Mouse (Mus musculus): Measurements from ENCODE around the gene Wdr45b.
"Not testable (repeated sequence)": the region's sequence is repeated elsewhere in the genome, so short reads cannot be mapped to it uniquely, and the experiment has no call there.

Gene Wdr45b

GRCm38 (mm10) chr11:121328206-121328605, 26.0 kb downstream of the Wdr45b start:
- DNase-seq (ENCODE audit: low spot score): no peak

DNA sequence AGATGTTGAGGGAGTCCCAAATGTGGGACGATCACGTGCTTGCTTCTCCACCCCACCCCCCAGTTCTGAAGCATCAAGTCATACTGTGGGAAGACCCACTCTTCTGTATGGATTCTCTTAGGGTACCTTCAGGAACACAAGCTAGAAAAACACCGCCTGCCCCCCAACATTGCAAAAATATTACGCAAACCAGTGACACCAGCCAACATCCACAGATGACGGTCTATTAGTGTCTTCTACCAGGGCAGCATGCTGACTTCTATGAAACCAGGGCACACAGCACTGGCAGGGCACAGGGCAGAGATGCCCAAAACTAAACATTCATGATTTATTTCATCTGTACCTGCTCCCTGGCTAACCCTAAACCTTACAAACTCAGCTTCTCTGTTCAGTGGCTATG, 27.6 kb downstream of the Wdr45b start:
- no peak for DNase-seq (ENCODE audit: low spot score)

DNA sequence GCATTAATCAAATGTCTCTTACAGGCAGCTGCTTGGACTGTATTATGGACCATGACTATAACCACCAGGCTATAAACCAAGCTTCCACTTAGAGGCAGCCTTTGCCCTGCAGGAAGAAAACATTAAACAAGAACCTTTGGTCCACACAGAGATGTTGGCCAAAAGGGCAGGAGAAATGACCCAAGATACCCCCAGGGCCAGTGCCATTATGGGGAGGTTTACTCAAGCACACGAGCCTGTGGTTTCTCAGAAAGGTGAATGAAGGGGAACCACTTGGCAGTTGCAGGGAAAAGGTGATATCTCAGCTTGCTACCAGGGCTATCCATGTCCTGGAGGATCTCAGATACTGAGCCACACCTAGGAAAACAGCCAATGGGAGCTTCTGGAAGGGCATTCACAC, 28.2 kb downstream of the Wdr45b start:
- DNase-seq (ENCODE audit: low spot score): no peak

DNA sequence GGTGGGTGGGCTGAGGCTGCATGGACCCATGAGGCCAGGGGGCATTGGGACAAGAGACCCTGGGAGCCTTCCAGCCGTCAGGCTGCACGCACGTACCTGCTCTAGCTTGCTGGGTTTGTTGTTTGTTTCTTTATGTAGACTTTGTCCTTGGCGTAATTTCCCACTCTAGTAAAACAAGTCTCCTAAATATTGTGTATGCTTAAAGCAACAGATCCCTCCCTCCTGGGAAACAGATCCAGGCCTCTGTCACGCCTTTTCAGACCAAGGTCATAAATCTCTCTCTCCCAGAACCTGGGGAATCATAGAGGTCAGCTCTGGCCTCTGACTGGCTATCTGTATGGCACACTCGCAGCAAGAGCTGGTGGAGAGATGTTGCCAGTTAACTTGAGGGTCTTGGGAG, 46.5 kb downstream of the Wdr45b start:
- DNase-seq (ENCODE audit: low spot score): not testable (repeated sequence)

DNA sequence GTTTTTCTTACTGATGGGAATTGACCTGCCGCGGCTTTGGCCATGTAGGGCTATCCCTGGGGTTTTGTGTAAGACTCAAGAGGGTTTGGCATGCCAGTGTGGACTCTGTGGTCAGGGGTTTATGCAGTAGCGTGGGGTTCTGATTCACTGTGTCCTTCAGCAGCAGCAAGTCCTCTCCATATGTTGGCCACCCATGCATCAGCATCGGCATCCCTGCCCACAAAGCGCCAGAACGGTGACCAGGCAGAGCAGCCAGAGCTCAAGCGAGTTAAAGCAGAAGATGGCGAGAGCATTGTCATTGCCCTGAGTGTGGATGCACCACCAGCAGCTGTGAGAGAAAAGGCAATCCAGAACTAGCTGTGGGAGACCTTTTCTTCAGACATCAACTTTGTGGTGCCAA, 47.6 kb downstream of the Wdr45b start:
- no peak for DNase-seq (ENCODE audit: low spot score)

DNA sequence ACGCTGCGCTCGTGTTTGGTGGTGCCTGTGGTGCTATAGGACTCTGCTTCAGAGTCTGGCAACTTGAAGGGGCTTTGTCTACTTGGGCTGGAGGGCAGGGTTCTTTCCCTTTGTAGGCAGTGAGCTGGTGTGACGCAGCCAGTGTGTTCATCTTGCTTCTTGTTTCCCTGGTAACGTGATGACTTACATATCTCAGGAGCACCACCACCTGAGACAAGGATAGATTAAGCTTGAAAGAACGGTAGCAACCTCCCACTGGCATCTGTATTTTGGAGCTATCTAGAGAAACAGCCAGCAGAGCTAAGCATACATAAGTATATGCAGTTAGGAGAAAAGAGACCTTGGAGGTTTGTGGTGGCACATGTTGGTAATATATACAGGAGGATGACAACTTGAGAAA, 48.9 kb downstream of the Wdr45b start:
- DNase-seq (ENCODE audit: low spot score): no peak

DNA sequence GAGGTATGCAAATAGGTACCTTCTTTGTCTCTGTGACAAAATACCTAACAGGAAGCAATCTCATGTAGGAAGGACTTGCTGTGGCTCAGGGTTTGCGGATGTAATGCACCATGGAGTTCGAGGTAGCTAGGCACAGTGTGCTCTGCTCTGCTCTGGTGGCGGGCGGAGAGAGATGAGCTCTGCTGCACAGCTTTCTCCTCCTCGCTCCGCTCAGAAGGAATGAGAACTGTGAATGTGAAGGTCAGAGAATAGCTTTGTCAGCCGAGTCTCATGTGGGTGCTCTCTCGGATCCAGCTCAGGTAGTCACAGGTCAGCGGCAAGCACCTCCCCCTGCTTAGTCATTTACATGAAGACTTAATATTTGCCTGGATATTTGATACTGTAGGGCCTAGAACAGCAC, 54.0 kb downstream of the Wdr45b start:
- DNase-seq (ENCODE audit: low spot score): no peak

GRCm38 (mm10) chr11:121298493-121298892, 55.8 kb downstream of the Wdr45b start:
- no peak for DNase-seq (ENCODE audit: low spot score)

DNA sequence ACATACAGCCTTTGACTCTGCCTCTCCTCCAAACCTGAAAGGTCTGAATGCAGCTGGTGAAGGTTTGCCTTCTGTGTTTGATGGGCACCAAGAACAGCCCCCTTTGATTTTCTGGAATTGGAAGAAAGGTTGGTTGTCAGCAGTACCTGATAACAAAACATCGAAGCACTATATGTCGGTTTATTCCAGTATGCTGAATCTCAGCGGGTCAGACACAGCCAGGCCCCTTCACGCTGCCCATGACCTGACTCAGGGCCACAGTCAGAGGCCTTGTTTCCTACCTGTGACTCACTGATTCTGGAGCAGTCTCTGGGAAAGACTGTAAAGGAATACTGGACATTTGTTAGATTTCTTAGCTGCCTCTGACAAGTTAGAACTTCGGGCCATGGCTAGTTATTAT, 59.5 kb downstream of the Wdr45b start:
- DNase-seq (ENCODE audit: low spot score): no peak

DNA sequence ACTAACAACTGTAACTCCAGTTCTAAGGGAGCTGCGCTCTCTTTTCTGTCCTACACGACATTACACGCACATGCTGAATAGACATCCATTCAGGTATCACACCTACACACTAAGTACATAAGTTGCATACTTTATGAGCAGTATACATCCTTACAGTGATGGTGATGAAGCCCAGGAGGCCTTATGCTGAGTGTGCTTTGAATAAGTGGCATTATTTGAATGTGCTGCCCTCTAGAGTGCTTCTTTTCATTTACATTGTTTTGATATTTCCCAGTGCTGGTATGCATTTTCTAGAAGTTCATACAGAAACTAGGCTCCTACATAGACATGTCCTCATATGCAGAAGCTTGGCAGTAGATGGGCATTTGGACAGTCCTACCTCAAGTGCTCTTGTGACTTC, 64.4 kb downstream of the Wdr45b start:
- DNase-seq (ENCODE audit: low spot score): no peak

DNA sequence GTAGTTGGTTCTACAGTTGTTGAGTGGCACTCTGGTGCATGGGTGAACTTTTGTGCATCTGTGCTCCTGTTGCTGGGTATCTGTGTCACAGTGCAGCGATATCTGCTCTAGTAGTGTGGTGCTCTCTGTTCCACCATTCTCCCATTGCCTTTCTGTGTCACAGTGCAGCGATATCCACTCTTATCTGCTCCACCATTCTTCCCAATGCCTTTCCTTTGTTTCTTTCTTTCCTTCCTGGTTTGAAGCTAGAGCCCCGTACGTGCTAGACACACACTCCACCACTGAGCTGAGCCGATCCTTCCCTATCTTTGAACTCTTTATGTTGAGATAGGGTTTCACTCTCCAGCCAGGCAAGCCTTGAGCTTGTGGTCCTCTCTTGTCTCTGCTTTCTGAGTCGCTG, 71.3 kb downstream of the Wdr45b start:
- no peak for DNase-seq (ENCODE audit: low spot score)

GRCm38 (mm10) chr11:121278011-121278410, 76.2 kb downstream of the Wdr45b start:
- DNase-seq (ENCODE audit: low spot score): no peak

DNA sequence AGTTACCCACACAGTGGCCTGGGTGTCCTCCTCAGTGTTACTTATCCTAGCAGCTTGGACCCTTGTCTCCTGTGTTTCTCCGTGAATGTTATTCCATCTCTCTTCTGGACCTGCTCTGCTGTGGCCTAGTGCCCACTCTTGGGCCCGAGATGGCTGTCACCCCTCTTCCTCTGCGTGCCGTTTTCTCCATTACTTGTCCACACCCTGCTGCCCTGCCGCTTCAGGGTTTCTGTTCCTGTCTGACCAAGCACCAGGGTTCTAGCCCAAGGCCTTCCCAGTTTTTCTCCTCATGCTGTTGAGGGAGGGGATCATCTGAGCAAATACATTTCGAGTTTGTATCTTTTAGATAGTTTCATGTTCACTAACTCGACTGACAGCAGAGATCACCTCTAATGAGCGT, 76.7 kb downstream of the Wdr45b start:
- DNase-seq (ENCODE audit: low spot score): no peak
